Comparison of ENCODE assay signal across 23 mouse cellular contexts in the genomic region with DNA sequence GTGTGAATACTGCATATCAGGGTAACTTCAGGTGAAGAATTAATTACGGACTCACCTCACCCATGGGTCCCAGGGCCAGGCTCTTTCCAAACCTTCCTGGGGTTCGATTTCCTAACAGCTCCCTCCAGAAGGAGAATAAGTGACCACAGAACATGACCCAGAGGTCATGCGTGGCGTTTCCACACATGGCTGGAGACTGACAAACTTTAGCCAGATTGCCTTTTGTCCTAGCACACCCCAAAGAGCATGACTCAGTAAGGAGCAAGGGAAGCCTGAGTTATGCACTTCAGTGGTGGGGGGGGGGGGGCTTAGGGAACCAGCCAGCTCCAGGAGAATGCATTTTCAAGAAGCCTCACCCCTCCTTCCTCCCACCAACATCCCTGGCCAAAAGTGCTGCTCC. TPM values are rescaled to one million over a fixed set of nuclear protein-coding genes. Genes with fewer than 3 reads are reported as not detected.
A peak's percentile ranks its signal among the peaks of the same experiment; 100 is the strongest.
DNase-seq lines count a peak whose midpoint lies in the region; ATAC-seq lines count a peak whose summit lies in the region.
"Had no signal": no experiment of that assay in that cellular context is flagged by ENCODE, and none has a peak within 500 bp of the region (broad histone marks: within the 10 kb centered on the region; RNA-seq: fewer than 3 reads in every experiment).

No protein-coding gene starts in this region.

- no peak for ATAC-seq in heart, embryonic 11.5 days (replicated peaks; ENCODE audit: insufficient number of reproducible peaks, low FRiP score, low TSS enrichment)
- ATAC-seq: intestine, embryonic 16.5 days; liver, embryonic 12.5 days; midbrain, embryonic 13.5 days had no signal

- intact Hi-C loops in gastrocnemius, postnatal 36 days (cut with DNase I) = no loop called here

- no peaks in the 10 kb centered on the region for H3K36me3 ChIP-seq in heart, embryonic 11.5 days (ENCODE audit: control insufficient read depth, insufficient read depth, low read length)
- H3K36me3 ChIP-seq: embryonic facial prominence, embryonic 13.5 days; forebrain, embryonic 12.5 days; heart, embryonic 12.5 days; hindbrain, embryonic 15.5 days; liver, embryonic 12.5 days; midbrain, embryonic 13.5 days; neural tube, embryonic 15.5 days had no signal

- H3K9ac ChIP-seq in heart, embryonic 11.5 days (ENCODE audit: low read depth, low read length) = no peak overlapping the region
- H3K9ac ChIP-seq: embryonic facial prominence, embryonic 13.5 days; forebrain, embryonic 12.5 days; heart, embryonic 12.5 days; hindbrain, embryonic 15.5 days; liver, embryonic 12.5 days; midbrain, embryonic 13.5 days; neural tube, embryonic 15.5 days had no signal

- no peaks in the 10 kb centered on the region; the same call in 1 of the 2 replicates for H3K27me3 ChIP-seq in heart, embryonic 11.5 days (ENCODE audit: control insufficient read depth, insufficient read depth, low read length)
- H3K27me3 ChIP-seq: forebrain, embryonic 12.5 days; heart, embryonic 12.5 days; hindbrain, embryonic 15.5 days; midbrain, embryonic 13.5 days; neural tube, embryonic 15.5 days had no signal

- H3K27ac ChIP-seq in heart, embryonic 11.5 days (ENCODE audit: low read depth, low read length) = no peak overlapping the region
- H3K27ac ChIP-seq: forebrain, embryonic 12.5 days; hindbrain, embryonic 15.5 days; liver, embryonic 12.5 days; macrophage; midbrain, embryonic 13.5 days; neural tube, embryonic 15.5 days had no signal

- 54% methylated on average over 4 of the region's 4 CpGs for WGBS in heart, embryonic 11.5 days (ENCODE audit: insufficient replicate concordance)

- H3K4me2 ChIP-seq in heart, embryonic 11.5 days = no peak overlapping the region
- H3K4me2 ChIP-seq: embryonic facial prominence, embryonic 13.5 days; forebrain, embryonic 12.5 days; heart, embryonic 12.5 days; hindbrain, embryonic 15.5 days; liver, embryonic 12.5 days; midbrain, embryonic 13.5 days; neural tube, embryonic 15.5 days had no signal

- no peak overlapping the region for H3K4me3 ChIP-seq in heart, embryonic 11.5 days (ENCODE audit: low read depth, low read length)
- H3K4me3 ChIP-seq: embryonic facial prominence, embryonic 13.5 days; forebrain, embryonic 12.5 days; heart, embryonic 12.5 days; hindbrain, embryonic 15.5 days; liver, embryonic 12.5 days; midbrain, embryonic 13.5 days; neural tube, embryonic 15.5 days had no signal

- H3K4me1 ChIP-seq in heart, embryonic 11.5 days (ENCODE audit: control insufficient read depth, insufficient read depth, low read length) = no peaks in the 10 kb centered on the region
- H3K4me1 ChIP-seq: forebrain, embryonic 12.5 days; heart, embryonic 12.5 days; hindbrain, embryonic 15.5 days; liver, embryonic 12.5 days; midbrain, embryonic 13.5 days; neural tube, embryonic 15.5 days had no signal

- peak; percentile 76 for DNase-seq in heart, adult 11 months
- DNase-seq in 3T3-L1 (ENCODE audit: low read depth, low spot score) = peak; percentile 27
- DNase-seq in kidney, adult 8-10 months = peak; percentile 77 to 80
- peak; percentile 41 to 59 for DNase-seq in kidney, postnatal 4 days
- DNase-seq in right cerebral cortex, postnatal 36 days (ENCODE audit: low spot score in 2 of 2) = no peak
- DNase-seq in gastrocnemius, postnatal 36 days = no peak
- DNase-seq in adrenal gland, postnatal 10 days = no peak
- DNase-seq: adrenal gland, postnatal 25 days; cerebellum, adult 8-10 months; gastrocnemius, postnatal 25 days; layer of hippocampus, postnatal 36 days; right cerebral cortex, postnatal 4 days had no signal

- no peaks in the 10 kb centered on the region for H3K9me3 ChIP-seq in heart, embryonic 11.5 days (replicated peaks; ENCODE audit: control insufficient read depth, low read length)
- H3K9me3 ChIP-seq: embryonic facial prominence, embryonic 13.5 days; forebrain, embryonic 12.5 days; heart, embryonic 12.5 days; hindbrain, embryonic 15.5 days; liver, embryonic 12.5 days; midbrain, embryonic 13.5 days; neural tube, embryonic 15.5 days had no signal

RNA-seq across cellular contexts. Expression of gene Kcnj15, which starts 2.1 kb away (rescaled TPM):
- 0.53 and 0.73 TPM in 2 replicates for polyA plus RNA-seq in heart, embryonic 11.5 days (2014; fragmentation: Nextera tagmentation; extraction: Ambion mirVana)
- total RNA-seq in gastrocnemius, postnatal 36 days (2021) = under 1 TPM; 0.12 to 0.15 TPM
- total RNA-seq in adrenal gland, postnatal 10 days (2021) = 1 to 10 TPM; 1.1 to 1.9 TPM
- total RNA-seq: common myeloid progenitor, adult 5-6 weeks; layer of hippocampus, postnatal 36 days had no signal
- polyA plus RNA-seq: macrophage had no signal

Comparison
In these comparisons a context has a peak if more than half of its experiments do, and no peak if none do; other contexts are left out.
1. DNase-seq: peak in heart, adult 11 months (single experiment), 3T3-L1 (single experiment), kidney, adult 8-10 months (2 of 2) and kidney, postnatal 4 days (2 of 2); none in right cerebral cortex, postnatal 36 days (0 of 2), gastrocnemius, postnatal 36 days (0 of 2) and adrenal gland, postnatal 10 days (single experiment).